Mouse (Mus musculus): ENCODE measurements around the gene Olfr524. TPM values are rescaled to one million over a fixed set of nuclear protein-coding genes. Genes with fewer than 3 reads are reported as not detected.

Olfr524 gene
- not detected in 2 replicates for polyA plus RNA-seq (2016; fragmentation: Nextera tagmentation; extraction: Ambion mirVana)

GRCm38 (mm10) chr7:140205864-140206263 lies at the start of gene Olfr524:
Gene Olfr524, minus strand, starts transcription at chr7:140205964.
- Histone ChIP-seq H3K9ac (replicated peaks) (no peak within 1 kb of the TSS), H3K27me3 (no peaks in the 10 kb centered on the region), H3K4me2 (replicated peaks) (no peak within 1 kb of the TSS), H3K36me3 (no peaks in the 10 kb centered on the region), H3K4me1 (no peaks in the 10 kb centered on the region), H3K4me3 (no peak within 1 kb of the TSS), H3K27ac (replicated peaks) (no peak within 1 kb of the TSS), H3K9me3 (no peaks in the 10 kb centered on the region)
- no peak for ATAC-seq (ENCODE audit: low FRiP score, low read depth)

DNA sequence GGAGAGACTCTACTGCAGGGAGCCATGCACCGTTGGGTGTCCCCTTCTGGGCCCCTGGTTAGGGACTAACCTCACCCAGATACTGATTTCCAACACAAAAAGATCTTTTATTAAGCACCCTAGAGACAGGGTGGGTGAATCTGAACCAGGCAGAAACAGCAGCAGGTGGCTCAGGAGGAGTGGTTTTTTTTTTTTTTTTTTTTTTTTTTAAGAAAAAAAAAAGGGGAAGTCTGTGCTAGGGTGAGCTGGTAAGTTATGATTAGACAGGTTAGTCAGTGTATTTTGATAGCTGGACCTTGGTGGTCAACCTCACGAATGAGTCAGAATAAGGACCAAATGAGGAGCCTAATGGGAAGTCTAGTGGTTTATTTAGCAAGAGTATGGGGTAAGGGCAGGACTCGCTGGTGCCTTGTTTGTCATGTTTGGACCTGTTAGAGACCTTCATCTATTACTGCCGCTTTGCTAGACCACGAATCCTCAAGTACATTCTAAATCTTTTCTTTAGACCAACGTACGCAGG lies 48.1 kb upstream of the Olfr524 start:
- no peak for ATAC-seq (ENCODE audit: low FRiP score, low read depth)
- no peaks in the 10 kb centered on the region for H3K4me1 ChIP-seq
- 89% methylated on average over 7 of the region's 7 CpGs for WGBS
- H3K27ac ChIP-seq (replicated peaks): no peak overlapping the region
- H3K27me3 ChIP-seq: no peaks in the 10 kb centered on the region
- no peaks in the 10 kb centered on the region for H3K9me3 ChIP-seq
- H3K4me2 ChIP-seq (replicated peaks): no peak overlapping the region
- H3K9ac ChIP-seq (replicated peaks): no peak overlapping the region
- H3K36me3 ChIP-seq: no peaks in the 10 kb centered on the region
- H3K4me3 ChIP-seq: no peak overlapping the region

- Histone ChIP-seq H3K27me3 (no peaks in the 10 kb centered on the region), H3K4me1 (no peaks in the 10 kb centered on the region), H3K9ac (replicated peaks) (no peak within 1 kb of the TSS), H3K27ac (replicated peaks) (no peak within 1 kb of the TSS), H3K36me3 (no peaks in the 10 kb centered on the region), H3K4me2 (replicated peaks) (no peak within 1 kb of the TSS), H3K4me3 (no peak within 1 kb of the TSS), H3K9me3 (no peaks in the 10 kb centered on the region)
- 86% methylated on average over 4 of the region's 4 CpGs for WGBS
- ATAC-seq (ENCODE audit: low FRiP score, low read depth): no peak
These were observed 41.5 kb upstream of the Olfr524 start, which contains the start of gene 5830411N06Rik for GRCm38 (mm10) chr7:140247216-140247615. Gene 5830411N06Rik, plus strand, starts transcription at chr7:140247284.

DNA sequence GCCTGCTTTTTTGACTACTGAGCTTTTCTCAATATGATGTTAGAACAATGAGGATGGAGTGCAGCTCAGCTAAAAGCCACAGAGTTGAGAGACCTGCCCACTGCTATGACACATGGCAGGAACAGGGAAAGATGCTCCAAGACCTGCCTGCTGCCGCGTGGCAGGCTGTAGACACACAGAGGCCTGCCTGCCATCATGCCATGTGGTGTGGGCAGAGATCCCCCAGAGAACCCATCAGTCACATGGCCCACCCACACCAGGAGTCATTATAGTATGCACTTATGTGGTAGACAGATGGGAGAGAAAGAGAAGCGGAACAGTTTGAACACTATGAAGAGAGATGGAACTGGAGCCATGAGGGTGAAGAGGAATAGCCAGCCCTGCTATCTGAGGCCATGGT lies 27.9 kb upstream of the Olfr524 start:
- H3K9me3 ChIP-seq: no peaks in the 10 kb centered on the region
- no peaks in the 10 kb centered on the region for H3K27me3 ChIP-seq
- no peak for ATAC-seq (ENCODE audit: low FRiP score, low read depth)

DNA sequence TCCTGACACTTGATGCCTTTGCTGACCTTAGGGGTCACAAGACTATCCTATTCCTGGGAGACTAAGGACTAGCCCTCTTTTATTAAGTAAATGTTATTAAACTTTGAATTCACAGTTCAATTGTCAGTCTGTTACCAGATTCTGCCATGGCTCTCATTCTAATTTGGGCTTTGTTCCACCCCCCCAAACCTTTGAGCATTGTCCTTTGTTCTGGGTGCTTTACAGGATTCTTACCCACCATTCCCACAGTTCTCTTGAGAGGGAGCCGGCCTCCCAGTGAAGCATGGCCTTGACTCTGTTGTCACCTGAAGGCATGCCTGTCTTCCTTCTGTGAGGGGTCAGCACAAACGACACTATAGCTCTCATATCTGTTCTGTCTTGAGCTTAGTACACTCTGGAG lies 25.3 kb upstream of the Olfr524 start:
- ATAC-seq (ENCODE audit: low FRiP score, low read depth): no peak
- Histone ChIP-seq H3K4me3 (no peak overlapping the region), H3K36me3 (no peaks in the 10 kb centered on the region), H3K4me1 (no peaks in the 10 kb centered on the region), H3K27ac (replicated peaks) (no peak overlapping the region), H3K9me3 (no peaks in the 10 kb centered on the region), H3K27me3 (no peaks in the 10 kb centered on the region), H3K9ac (replicated peaks) (no peak overlapping the region), H3K4me2 (replicated peaks) (no peak overlapping the region)
- 70% methylated on average over 2 of the region's 2 CpGs for WGBS

More for the DNA sequence above, 27.9 kb upstream of the Olfr524 start:
- H3K9ac ChIP-seq (replicated peaks): no peak overlapping the region
- no peak overlapping the region for H3K27ac ChIP-seq (replicated peaks)
- H3K4me1 ChIP-seq: no peaks in the 10 kb centered on the region
- H3K4me2 ChIP-seq (replicated peaks): no peak overlapping the region
- H3K36me3 ChIP-seq: no peaks in the 10 kb centered on the region
- WGBS: 96% methylated on average over 3 of the region's 3 CpGs
- no peak overlapping the region for H3K4me3 ChIP-seq

DNA sequence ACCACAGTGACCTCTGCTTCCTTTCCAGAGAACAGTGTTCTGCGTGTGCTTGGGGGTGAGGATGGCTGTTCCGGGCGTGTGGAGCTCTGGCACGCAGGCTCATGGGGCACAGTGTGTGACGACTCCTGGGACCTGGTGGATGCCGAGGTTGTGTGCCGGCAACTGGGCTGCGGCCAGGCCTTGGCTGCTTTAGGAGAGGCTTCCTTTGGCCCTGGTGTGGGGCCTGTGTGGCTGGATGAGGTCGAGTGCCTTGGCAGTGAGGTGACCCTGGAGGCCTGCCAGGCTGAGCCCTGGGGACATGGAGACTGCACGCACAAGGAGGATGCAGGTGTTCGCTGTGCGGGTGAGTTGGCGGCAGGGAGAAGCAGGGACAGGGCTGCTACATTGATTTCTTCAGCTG lies 22.7 kb upstream of the Olfr524 start:
- ATAC-seq (ENCODE audit: low FRiP score, low read depth): no peak
- Histone ChIP-seq H3K27me3 (no peaks in the 10 kb centered on the region), H3K9me3 (no peaks in the 10 kb centered on the region), H3K9ac (replicated peaks) (no peak overlapping the region), H3K27ac (replicated peaks) (no peak overlapping the region), H3K4me3 (no peak overlapping the region), H3K4me2 (replicated peaks) (no peak overlapping the region), H3K4me1 (no peaks in the 10 kb centered on the region), H3K36me3 (no peaks in the 10 kb centered on the region)
- 84% methylated on average over 13 of the region's 13 CpGs for WGBS

GRCm38 (mm10) chr7:140224209-140224608 lies 18.4 kb upstream of the Olfr524 start:
- no peak for ATAC-seq (ENCODE audit: low FRiP score, low read depth)
- Histone ChIP-seq H3K9me3 (no peaks in the 10 kb centered on the region), H3K9ac (replicated peaks) (no peak overlapping the region), H3K4me3 (no peak overlapping the region), H3K4me2 (replicated peaks) (no peak overlapping the region), H3K36me3 (no peaks in the 10 kb centered on the region), H3K27ac (replicated peaks) (no peak overlapping the region), H3K4me1 (no peaks in the 10 kb centered on the region), H3K27me3 (no peaks in the 10 kb centered on the region)
- WGBS: 84% methylated on average over 13 of the region's 13 CpGs

DNA sequence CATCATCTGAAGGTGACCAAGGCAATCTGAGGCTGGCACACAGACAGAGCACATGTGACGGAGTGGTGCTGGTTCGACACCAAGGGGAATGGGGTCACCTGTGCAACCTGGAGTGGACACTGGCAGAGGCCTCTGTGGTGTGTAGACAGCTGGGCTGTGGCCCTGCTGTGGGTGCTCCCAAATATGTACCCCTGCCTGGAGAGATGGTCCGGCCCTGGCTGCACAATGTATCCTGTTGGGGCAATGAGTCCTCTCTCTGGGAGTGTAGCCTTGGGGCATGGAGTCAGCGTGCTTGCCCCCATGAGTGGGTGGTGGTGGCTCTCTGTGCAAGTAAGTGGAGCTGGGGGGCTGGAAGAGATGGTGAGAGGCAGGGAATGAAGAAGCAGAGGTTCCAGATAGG lies 14.6 kb upstream of the Olfr524 start:
- H3K36me3 ChIP-seq: no peaks in the 10 kb centered on the region
- no peak for ATAC-seq (ENCODE audit: low FRiP score, low read depth)
- H3K27ac ChIP-seq (replicated peaks): no peak overlapping the region
- H3K27me3 ChIP-seq: no peaks in the 10 kb centered on the region
- 84% methylated on average over 4 of the region's 4 CpGs for WGBS
- no peak overlapping the region for H3K4me2 ChIP-seq (replicated peaks)
- H3K4me1 ChIP-seq: no peaks in the 10 kb centered on the region
- H3K9ac ChIP-seq (replicated peaks): no peak overlapping the region
- no peak overlapping the region for H3K4me3 ChIP-seq
- no peaks in the 10 kb centered on the region for H3K9me3 ChIP-seq

GRCm38 (mm10) chr7:140219268-140219667 lies 13.5 kb upstream of the Olfr524 start:
- no peak overlapping the region for H3K4me2 ChIP-seq (replicated peaks)
- WGBS: 29% methylated on average over 1 of the region's 1 CpGs
- no peaks in the 10 kb centered on the region for H3K4me1 ChIP-seq
- no peak overlapping the region for H3K27ac ChIP-seq (replicated peaks)
- H3K9ac ChIP-seq (replicated peaks): no peak overlapping the region
- no peaks in the 10 kb centered on the region for H3K27me3 ChIP-seq
- no peaks in the 10 kb centered on the region for H3K36me3 ChIP-seq
- H3K9me3 ChIP-seq: no peaks in the 10 kb centered on the region
- no peak overlapping the region for H3K4me3 ChIP-seq
- ATAC-seq (ENCODE audit: low FRiP score, low read depth): no peak

- no peak within 1 kb of the TSS for H3K4me3 ChIP-seq
- no peak for ATAC-seq (ENCODE audit: low FRiP score, low read depth)
- 89% methylated on average over 2 of the region's 2 CpGs for WGBS
These were observed 12.2 kb upstream of the Olfr524 start, which contains the start of gene Cd163l1 for GRCm38 (mm10) chr7:140217967-140218366. Gene Cd163l1, plus strand, starts transcription at chr7:140218267.

GRCm38 (mm10) chr7:140213841-140214240 lies 8.1 kb upstream of the Olfr524 start:
- 87% methylated on average over 5 of the region's 5 CpGs for WGBS
- no peak overlapping the region for H3K9ac ChIP-seq (replicated peaks)
- H3K4me1 ChIP-seq: no peaks in the 10 kb centered on the region
- no peak for ATAC-seq (ENCODE audit: low FRiP score, low read depth)
- no peak overlapping the region for H3K4me2 ChIP-seq (replicated peaks)
- no peak overlapping the region for H3K27ac ChIP-seq (replicated peaks)
- H3K4me3 ChIP-seq: no peak overlapping the region
- H3K27me3 ChIP-seq: no peaks in the 10 kb centered on the region
- H3K36me3 ChIP-seq: no peaks in the 10 kb centered on the region
- no peaks in the 10 kb centered on the region for H3K9me3 ChIP-seq

More at GRCm38 (mm10) chr7:140217967-140218366, 12.2 kb upstream of the Olfr524 start, which contains the start of gene Cd163l1:
- no peaks in the 10 kb centered on the region for H3K36me3 ChIP-seq
- no peaks in the 10 kb centered on the region for H3K9me3 ChIP-seq
- no peak within 1 kb of the TSS for H3K4me2 ChIP-seq (replicated peaks)
- H3K9ac ChIP-seq (replicated peaks): no peak within 1 kb of the TSS
- H3K4me1 ChIP-seq: no peaks in the 10 kb centered on the region
- H3K27me3 ChIP-seq: no peaks in the 10 kb centered on the region
- no peak within 1 kb of the TSS for H3K27ac ChIP-seq (replicated peaks)

- ATAC-seq (ENCODE audit: low FRiP score, low read depth): no peak
- no peak overlapping the region for H3K27ac ChIP-seq (replicated peaks)
- H3K4me1 ChIP-seq: no peaks in the 10 kb centered on the region
- H3K4me3 ChIP-seq: no peak overlapping the region
- no peaks in the 10 kb centered on the region for H3K36me3 ChIP-seq
- no peaks in the 10 kb centered on the region for H3K9me3 ChIP-seq
- no peak overlapping the region for H3K4me2 ChIP-seq (replicated peaks)
- WGBS: 85% methylated on average over 3 of the region's 3 CpGs
- H3K27me3 ChIP-seq: no peaks in the 10 kb centered on the region
- H3K9ac ChIP-seq (replicated peaks): no peak overlapping the region
These were observed 2.9 kb upstream of the Olfr524 start for GRCm38 (mm10) chr7:140208677-140209076.

GRCm38 (mm10) chr7:140208153-140208552 lies 2.4 kb upstream of the Olfr524 start:
- H3K9ac ChIP-seq (replicated peaks): no peak overlapping the region
- no peak overlapping the region for H3K4me3 ChIP-seq
- no peaks in the 10 kb centered on the region for H3K27me3 ChIP-seq
- no peak overlapping the region for H3K4me2 ChIP-seq (replicated peaks)
- no peak overlapping the region for H3K27ac ChIP-seq (replicated peaks)
- H3K4me1 ChIP-seq: no peaks in the 10 kb centered on the region
- H3K9me3 ChIP-seq: no peaks in the 10 kb centered on the region
- no peak for ATAC-seq (ENCODE audit: low FRiP score, low read depth)
- 75% methylated on average over 8 of the region's 8 CpGs for WGBS
- no peaks in the 10 kb centered on the region for H3K36me3 ChIP-seq

Data from midbrain, embryonic 12.5 days (tissue).